Mouse (Mus musculus) lung, embryonic 15.5 days (tissue): ENCODE results near the gene Stx8. TPM values are rescaled to one million over a fixed set of nuclear protein-coding genes. Genes with fewer than 3 reads are reported as not detected.

ENCODE experiments used
- ATAC-seq: fragments of 200-750 bp; cut with Nextera tagmentation; 2 replicates; pipeline ENCODE4 v1.8.0; 2017; ENCODE audit warnings: moderate number of reproducible peaks, borderline replicate concordance; ENCODE audit not compliant: low FRiP score, low TSS enrichment; ENCODE audit errors: extremely low read depth
- H3K27ac ChIP-seq: fragments of 300-500 bp; sonication (generic); 2 replicates; pipeline ENCODE4 v1.5.1; 2015; ENCODE audit warnings: moderate library complexity, mild to moderate bottlenecking, inconsistent platforms
- H3K27me3 ChIP-seq: fragments of 300-500 bp; sonication (generic); 2 replicates; pipeline ENCODE4 v1.6.1; 2015; ENCODE audit warnings: inconsistent platforms
- H3K36me3 ChIP-seq: fragments of 300-500 bp; sonication (generic); 2 replicates; pipeline ENCODE4 v1.6.1; 2015; ENCODE audit warnings: inconsistent platforms
- H3K4me1 ChIP-seq: fragments of 300-500 bp; sonication (generic); 2 replicates; pipeline ENCODE4 v1.6.1; 2015; ENCODE audit warnings: inconsistent platforms
- H3K4me2 ChIP-seq: fragments of 300-500 bp; sonication (generic); 2 replicates; pipeline ENCODE4 v1.6.1; 2015; ENCODE audit warnings: inconsistent platforms, mild to moderate bottlenecking, moderate library complexity
- H3K4me3 ChIP-seq: fragments of 300-500 bp; sonication (generic); 2 replicates; pipeline ENCODE4 v1.5.1; 2015; ENCODE audit warnings: mild to moderate bottlenecking, inconsistent platforms
- H3K9ac ChIP-seq: fragments of 300-500 bp; sonication (generic); 2 replicates; pipeline ENCODE4 v1.6.1; 2015; ENCODE audit warnings: inconsistent platforms
- H3K9me3 ChIP-seq: fragments of 300-500 bp; sonication (generic); 2 replicates; pipeline ENCODE4 v1.6.1; 2016; ENCODE audit warnings: inconsistent platforms
- WGBS: fragments of 180-500 bp; shearing (Covaris S2); methylation state at CpG from one replicate; pipeline ENCODE4 v1.1.7; 2015; 5-methylcytosine and 5-hydroxymethylcytosine counted together
- polyA plus RNA-seq: library from polyadenylated mRNA; unstranded; fragments of >200 nt; fragmentation: Nextera tagmentation; extraction: Ambion mirVana; gene quantifications from 2 replicates; pipeline ENCODE4 v1.2.1, GENCODE M21; 2015

Stx8 gene
- polyA plus RNA-seq, 1 experiment from 2014 or later, result 52.1 TPM

GRCm38 (mm10) chr11:68106053-68106452, 140.1 kb downstream of the Stx8 start:
- WGBS, result 80% methylated on average over 3 of the region's 3 CpGs
- H3K9me3 ChIP-seq, result no peaks in the 10 kb centered on the region

GRCm38 (mm10) chr11:68113454-68114100, 147.6 kb downstream of the Stx8 start:
- H3K4me3 ChIP-seq, result no peak overlapping the region
- 34% methylated on average over 11 of the region's 11 CpGs for WGBS
- H3K27ac ChIP-seq, result no peak overlapping the region
- H3K9ac ChIP-seq, result no peak overlapping the region
- no peaks in the 10 kb centered on the region for H3K27me3 ChIP-seq
- H3K4me1 ChIP-seq, result no peaks in the 10 kb centered on the region; the same call in 1 of the 2 replicates
- ATAC-seq, result no peak
- H3K36me3 ChIP-seq, result no peaks in the 10 kb centered on the region
- no peaks in the 10 kb centered on the region for H3K9me3 ChIP-seq
- no peak overlapping the region for H3K4me2 ChIP-seq

More at GRCm38 (mm10) chr11:68106053-68106452, 140.1 kb downstream of the Stx8 start:
- Histone ChIP-seq H3K36me3 (no peaks in the 10 kb centered on the region), H3K4me1 (no peaks in the 10 kb centered on the region), H3K27me3 (no peaks in the 10 kb centered on the region), H3K4me3 (no peak overlapping the region), H3K27ac (no peak overlapping the region), H3K9ac (no peak overlapping the region), H3K4me2 (no peak overlapping the region)
- no peak for ATAC-seq

- Histone ChIP-seq H3K4me3 (no peak overlapping the region), H3K4me1 (no peaks in the 10 kb centered on the region; the same call in 1 of the 2 replicates), H3K36me3 (no peaks in the 10 kb centered on the region), H3K27ac (no peak overlapping the region), H3K4me2 (no peak overlapping the region), H3K27me3 (no peaks in the 10 kb centered on the region), H3K9ac (no peak overlapping the region), H3K9me3 (no peaks in the 10 kb centered on the region)
- WGBS, result 32% methylated on average over 6 of the region's 6 CpGs
- ATAC-seq, result no peak
These were observed 148.2 kb downstream of the Stx8 start for GRCm38 (mm10) chr11:68114202-68114601.

GRCm38 (mm10) chr11:68116157-68116556, 150.2 kb downstream of the Stx8 start:
- Histone ChIP-seq H3K27me3 (no peaks in the 10 kb centered on the region), H3K4me3 (no peak overlapping the region), H3K4me1 (no peaks in the 10 kb centered on the region; the same call in 1 of the 2 replicates), H3K36me3 (no peaks in the 10 kb centered on the region), H3K9me3 (no peaks in the 10 kb centered on the region), H3K9ac (no peak overlapping the region), H3K27ac (no peak overlapping the region), H3K4me2 (no peak overlapping the region)
- 31% methylated on average over 4 of the region's 4 CpGs for WGBS
- ATAC-seq, result no peak

GRCm38 (mm10) chr11:68117878-68118660, 152.1 kb downstream of the Stx8 start:
- 94% methylated on average over 10 of the region's 10 CpGs for WGBS
- Histone ChIP-seq H3K4me1 (no peaks in the 10 kb centered on the region; the same call in 1 of the 2 replicates), H3K9ac (no peak overlapping the region), H3K9me3 (no peaks in the 10 kb centered on the region), H3K36me3 (no peaks in the 10 kb centered on the region), H3K27ac (no peak overlapping the region), H3K4me2 (no peak overlapping the region), H3K4me3 (no peak overlapping the region), H3K27me3 (no peaks in the 10 kb centered on the region)
- no peak for ATAC-seq

- H3K4me2 ChIP-seq, result no peak overlapping the region
- H3K27me3 ChIP-seq, result no peaks in the 10 kb centered on the region
- H3K4me1 ChIP-seq, result no peaks in the 10 kb centered on the region; the same call in 1 of the 2 replicates
- H3K9ac ChIP-seq, result no peak overlapping the region
- ATAC-seq, result no peak
- H3K27ac ChIP-seq, result no peak overlapping the region
- no peaks in the 10 kb centered on the region for H3K36me3 ChIP-seq
- no peak overlapping the region for H3K4me3 ChIP-seq
- no peaks in the 10 kb centered on the region for H3K9me3 ChIP-seq
- WGBS, result 82% methylated on average over 4 of the region's 4 CpGs
These were observed 152.7 kb downstream of the Stx8 start for GRCm38 (mm10) chr11:68118679-68119078.

- WGBS, result 85% methylated on average over 13 of the region's 13 CpGs
These were observed 153.1 kb downstream of the Stx8 start for GRCm38 (mm10) chr11:68119136-68119535.

GRCm38 (mm10) chr11:68121260-68121659, 155.3 kb downstream of the Stx8 start:
- Histone ChIP-seq H3K36me3 (no peaks in the 10 kb centered on the region), H3K9ac (no peak overlapping the region), H3K27ac (no peak overlapping the region), H3K4me1 (no peaks in the 10 kb centered on the region; the same call in 1 of the 2 replicates), H3K9me3 (no peaks in the 10 kb centered on the region), H3K27me3 (no peaks in the 10 kb centered on the region), H3K4me3 (no peak overlapping the region), H3K4me2 (no peak overlapping the region)
- no peak for ATAC-seq
- 40% methylated on average over 6 of the region's 6 CpGs for WGBS

More at GRCm38 (mm10) chr11:68119136-68119535, 153.1 kb downstream of the Stx8 start:
- no peak overlapping the region for H3K4me3 ChIP-seq
- H3K9ac ChIP-seq, result no peak overlapping the region
- H3K27ac ChIP-seq, result no peak overlapping the region
- H3K4me2 ChIP-seq, result no peak overlapping the region
- ATAC-seq, result no peak
- H3K36me3 ChIP-seq, result no peaks in the 10 kb centered on the region
- no peaks in the 10 kb centered on the region for H3K9me3 ChIP-seq
- no peaks in the 10 kb centered on the region; the same call in 1 of the 2 replicates for H3K4me1 ChIP-seq
- H3K27me3 ChIP-seq, result no peaks in the 10 kb centered on the region

- no peak for ATAC-seq
- no peaks in the 10 kb centered on the region for H3K27me3 ChIP-seq
- no peak overlapping the region for H3K9ac ChIP-seq
- WGBS, result 72% methylated on average over 6 of the region's 6 CpGs
- H3K9me3 ChIP-seq, result no peaks in the 10 kb centered on the region
- H3K27ac ChIP-seq, result no peak overlapping the region
- no peak overlapping the region for H3K4me3 ChIP-seq
- no peaks in the 10 kb centered on the region; the same call in 1 of the 2 replicates for H3K4me1 ChIP-seq
- no peaks in the 10 kb centered on the region for H3K36me3 ChIP-seq
- no peak overlapping the region for H3K4me2 ChIP-seq
These were observed 155.7 kb downstream of the Stx8 start for GRCm38 (mm10) chr11:68121660-68122059.

- H3K27ac ChIP-seq, result no peak overlapping the region
- WGBS, result 85% methylated on average over 9 of the region's 9 CpGs
- H3K9ac ChIP-seq, result no peak overlapping the region
These were observed 160.1 kb downstream of the Stx8 start for GRCm38 (mm10) chr11:68126071-68126470.

GRCm38 (mm10) chr11:68134494-68134893, 168.5 kb downstream of the Stx8 start:
- Histone ChIP-seq H3K4me2 (no peak overlapping the region), H3K27ac (no peak overlapping the region), H3K36me3 (no peaks in the 10 kb centered on the region), H3K9ac (no peak overlapping the region), H3K4me3 (no peak overlapping the region), H3K4me1 (peaks cover 28% of the 10 kb centered on the region), H3K27me3 (no peaks in the 10 kb centered on the region), H3K9me3 (no peaks in the 10 kb centered on the region)
- no peak for ATAC-seq
- 43% methylated on average over 7 of the region's 7 CpGs for WGBS

More at GRCm38 (mm10) chr11:68126071-68126470, 160.1 kb downstream of the Stx8 start:
- H3K27me3 ChIP-seq, result no peaks in the 10 kb centered on the region
- no peak for ATAC-seq
- no peak overlapping the region for H3K4me2 ChIP-seq
- H3K4me3 ChIP-seq, result no peak overlapping the region
- no peaks in the 10 kb centered on the region for H3K36me3 ChIP-seq
- no peaks in the 10 kb centered on the region for H3K4me1 ChIP-seq
- H3K9me3 ChIP-seq, result no peaks in the 10 kb centered on the region

- Histone ChIP-seq H3K36me3 (no peaks in the 10 kb centered on the region), H3K4me3 (no peak overlapping the region), H3K4me2 (no peak overlapping the region), H3K9me3 (no peaks in the 10 kb centered on the region), H3K9ac (no peak overlapping the region), H3K27ac (no peak overlapping the region), H3K4me1 (peaks cover 28% of the 10 kb centered on the region), H3K27me3 (no peaks in the 10 kb centered on the region)
- WGBS, result 21% methylated on average over 9 of the region's 9 CpGs
- 0 out of 2 replicates have a peak, but pooled peaks have one; percentile 29 for ATAC-seq
These were observed 169.4 kb downstream of the Stx8 start for GRCm38 (mm10) chr11:68135350-68135749.
